In the genomic region with DNA sequence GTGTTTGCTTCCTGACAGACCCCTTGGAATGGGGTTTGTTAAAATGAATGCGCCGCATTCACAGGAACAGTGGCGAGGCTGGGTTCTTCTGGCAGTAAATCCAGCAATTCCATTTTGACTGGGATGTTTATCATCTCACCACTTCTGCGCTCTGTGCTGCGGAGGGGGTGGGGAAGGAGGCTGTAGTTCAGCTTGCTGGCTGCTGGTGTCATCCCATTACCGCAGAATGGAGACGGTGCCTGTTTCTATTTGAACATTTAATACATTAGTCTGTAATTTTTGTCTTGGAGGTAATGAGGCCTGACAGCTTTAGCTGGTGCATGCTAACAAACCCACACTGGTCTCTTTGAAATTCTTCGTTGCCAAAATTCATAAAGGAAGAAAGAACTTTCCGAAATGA, we compare ENCODE assay signal across 9 mouse cellular contexts.
A peak's percentile ranks its signal among the peaks of the same experiment; 100 is the strongest.
DNase-seq lines count a peak whose midpoint lies in the region; ATAC-seq lines count a peak whose summit lies in the region.
"Had no signal": no experiment of that assay in that cellular context is flagged by ENCODE, and none has a peak within 500 bp of the region (broad histone marks: within the 10 kb centered on the region; RNA-seq: fewer than 3 reads in every experiment).

No protein-coding gene starts in this region.

- no peaks in the 10 kb centered on the region for H3K4me1 ChIP-seq in intestine, embryonic 14.5 days (replicated peaks; ENCODE audit: control insufficient read depth, insufficient read depth, low read length)
- no peaks in the 10 kb centered on the region for H3K4me1 ChIP-seq in intestine, embryonic 15.5 days (replicated peaks)
- H3K4me1 ChIP-seq in forebrain, embryonic 15.5 days = peaks cover 15% of the 10 kb centered on the region
- H3K4me1 ChIP-seq in midbrain, embryonic 15.5 days = peaks cover 9% of the 10 kb centered on the region
- H3K4me1 ChIP-seq: limb, embryonic 12.5 days had no signal

- no peak overlapping the region for H3K4me3 ChIP-seq in intestine, embryonic 14.5 days (ENCODE audit: low read depth, low read length)
- H3K4me3 ChIP-seq in intestine, embryonic 15.5 days (replicated peaks) = no peak overlapping the region
- 0 out of 2 replicates have a peak overlapping the region, but pooled peaks have one; percentile 12 for H3K4me3 ChIP-seq in forebrain, embryonic 15.5 days
- H3K4me3 ChIP-seq in midbrain, embryonic 15.5 days = no peak overlapping the region
- H3K4me3 ChIP-seq: limb, embryonic 12.5 days had no signal

- H3K4me2 ChIP-seq in intestine, embryonic 14.5 days (ENCODE audit: low read length) = no peak overlapping the region
- H3K4me2 ChIP-seq in intestine, embryonic 15.5 days (replicated peaks) = no peak overlapping the region
- H3K4me2 ChIP-seq in forebrain, embryonic 15.5 days (replicated peaks) = peak overlapping the region; percentile 31
- H3K4me2 ChIP-seq in midbrain, embryonic 15.5 days = no peak overlapping the region
- H3K4me2 ChIP-seq: limb, embryonic 12.5 days had no signal

- no peaks in the 10 kb centered on the region for H3K36me3 ChIP-seq in intestine, embryonic 14.5 days (ENCODE audit: control insufficient read depth, insufficient read depth, low read length)
- H3K36me3 ChIP-seq in intestine, embryonic 15.5 days = no peaks in the 10 kb centered on the region
- no peaks in the 10 kb centered on the region for H3K36me3 ChIP-seq in forebrain, embryonic 15.5 days
- H3K36me3 ChIP-seq in midbrain, embryonic 15.5 days (replicated peaks) = no peaks in the 10 kb centered on the region
- H3K36me3 ChIP-seq: limb, embryonic 12.5 days had no signal

- no peaks in the 10 kb centered on the region for H3K9me3 ChIP-seq in intestine, embryonic 14.5 days (ENCODE audit: control insufficient read depth, low read length)
- no peaks in the 10 kb centered on the region for H3K9me3 ChIP-seq in intestine, embryonic 15.5 days
- no peaks in the 10 kb centered on the region for H3K9me3 ChIP-seq in forebrain, embryonic 15.5 days
- H3K9me3 ChIP-seq in midbrain, embryonic 15.5 days = no peaks in the 10 kb centered on the region
- H3K9me3 ChIP-seq: limb, embryonic 12.5 days had no signal

- 22% methylated on average over 9 of the region's 9 CpGs for WGBS in intestine, embryonic 14.5 days
- WGBS in intestine, embryonic 15.5 days = 25% methylated on average over 9 of the region's 9 CpGs
- WGBS in forebrain, embryonic 15.5 days = 10% methylated on average over 9 of the region's 9 CpGs
- WGBS in midbrain, embryonic 15.5 days = 30% methylated on average over 9 of the region's 9 CpGs

- no peak for ATAC-seq in intestine, embryonic 14.5 days (replicated peaks; ENCODE audit: low FRiP score, low TSS enrichment, low read depth)
- no peak for ATAC-seq in intestine, embryonic 15.5 days
- peak; percentile 99 for ATAC-seq in forebrain, embryonic 15.5 days (replicated peaks)
- ATAC-seq in midbrain, embryonic 15.5 days (replicated peaks) = peak; percentile 97

- no peaks in the 10 kb centered on the region for H3K27me3 ChIP-seq in intestine, embryonic 14.5 days (replicated peaks; ENCODE audit: control insufficient read depth, insufficient read depth, low read length)
- no peaks in the 10 kb centered on the region for H3K27me3 ChIP-seq in intestine, embryonic 15.5 days (replicated peaks)
- no peaks in the 10 kb centered on the region for H3K27me3 ChIP-seq in forebrain, embryonic 15.5 days
- H3K27me3 ChIP-seq in midbrain, embryonic 15.5 days (replicated peaks) = no peaks in the 10 kb centered on the region
- H3K27me3 ChIP-seq: limb, embryonic 12.5 days had no signal

- DNase-seq in intestine, embryonic 14.5 days (ENCODE audit: low spot score) = peak; percentile 56
- peak; percentile 77 for DNase-seq in brain, embryonic 18.5 days (ENCODE audit: low read depth, low spot score)
- DNase-seq in layer of hippocampus, adult 11-12 months (ENCODE audit: low spot score) = peak; percentile 67
- peak; percentile 5 for DNase-seq in yolk sac, embryonic 10.5 days (ENCODE audit: low spot score)
- DNase-seq in spleen, postnatal 10 days (ENCODE audit: low spot score in 2 of 2) = no peak

- H3K27ac ChIP-seq in intestine, embryonic 14.5 days (ENCODE audit: low read depth) = no peak overlapping the region
- H3K27ac ChIP-seq in intestine, embryonic 15.5 days = no peak overlapping the region
- H3K27ac ChIP-seq in forebrain, embryonic 15.5 days (replicated peaks) = peak overlapping the region; percentile 82
- H3K27ac ChIP-seq in midbrain, embryonic 15.5 days = 0 out of 2 replicates have a peak overlapping the region, but pooled peaks have one; percentile 8
- H3K27ac ChIP-seq: limb, embryonic 12.5 days had no signal

- H3K9ac ChIP-seq in intestine, embryonic 14.5 days (ENCODE audit: low read length) = no peak overlapping the region
- no peak overlapping the region for H3K9ac ChIP-seq in intestine, embryonic 15.5 days
- peak overlapping the region; percentile 13; the same call in 1 of the 2 replicates for H3K9ac ChIP-seq in forebrain, embryonic 15.5 days (replicated peaks)
- no peak overlapping the region for H3K9ac ChIP-seq in midbrain, embryonic 15.5 days
- H3K9ac ChIP-seq: limb, embryonic 12.5 days had no signal

Comparison
In these comparisons a context has a peak if more than half of its experiments do, and no peak if none do; other contexts are left out.
1. ATAC-seq: peak in forebrain, embryonic 15.5 days (single experiment) and midbrain, embryonic 15.5 days (single experiment); none in intestine, embryonic 14.5 days (single experiment) and intestine, embryonic 15.5 days (single experiment).
2. DNase-seq: peak in intestine, embryonic 14.5 days (single experiment), brain, embryonic 18.5 days (single experiment), layer of hippocampus, adult 11-12 months (single experiment) and yolk sac, embryonic 10.5 days (single experiment); none in spleen, postnatal 10 days (0 of 2).
3. H3K27ac ChIP-seq: peak in forebrain, embryonic 15.5 days (single experiment) and midbrain, embryonic 15.5 days (single experiment); none in intestine, embryonic 14.5 days (single experiment) and intestine, embryonic 15.5 days (single experiment).